Mouse (Mus musculus) bone marrow macrophage, adult 2 months (primary cell): Measurements from ENCODE around the gene Trmt2b.

ENCODE experiments used
- CTCF ChIP-seq: IDR thresholded peaks from 2 replicates; pipeline ENCODE4 v1.5.1; 2012; ENCODE audit warnings: low read depth, mild to moderate bottlenecking, low read length, moderate library complexity
- POLR2A ChIP-seq: IDR thresholded peaks from 2 replicates; pipeline ENCODE4 v1.6.1; 2012; ENCODE audit warnings: mild to moderate bottlenecking, low read depth, low read length, borderline replicate concordance

DNA sequence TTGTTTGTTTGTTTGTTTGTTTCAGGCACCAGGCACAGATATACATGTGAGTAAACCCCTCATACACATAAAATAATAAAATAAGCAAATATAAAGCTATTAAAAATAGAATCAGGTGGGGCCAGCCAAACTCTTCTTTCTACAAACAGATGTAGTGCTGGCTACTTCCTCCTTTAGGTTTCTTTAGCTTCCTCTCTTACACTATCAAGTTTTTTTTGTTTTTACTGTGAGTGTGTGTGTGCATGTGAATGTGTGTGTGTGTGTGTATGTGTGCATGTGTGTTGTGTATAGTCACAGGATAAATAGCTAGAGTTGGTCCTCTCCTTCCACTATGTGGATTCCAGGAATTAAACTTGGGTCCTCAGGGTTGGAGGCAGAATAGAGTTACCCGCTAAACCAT, 102.1 kb downstream of the Trmt2b start:
- TF ChIP-seq CTCF, result no peak
- TF ChIP-seq POLR2A, result no peak
